Mouse (Mus musculus): ENCODE results near the gene Fn3k.
A peak's percentile ranks its signal among the peaks of the same experiment; 100 is the strongest.

The Fn3k gene

GRCm38 (mm10) chr11:121451753-121452635 is 17.3 kb downstream of the Fn3k start, which contains the start of gene Tbcd:
Tbcd (plus strand) TSS chr11:121451949.
- DNase-seq (ENCODE audit: low spot score): peak; percentile 95

GRCm38 (mm10) chr11:121457874-121458273 is 23.2 kb downstream of the Fn3k start:
- DNase-seq (ENCODE audit: low spot score): no peak

DNA sequence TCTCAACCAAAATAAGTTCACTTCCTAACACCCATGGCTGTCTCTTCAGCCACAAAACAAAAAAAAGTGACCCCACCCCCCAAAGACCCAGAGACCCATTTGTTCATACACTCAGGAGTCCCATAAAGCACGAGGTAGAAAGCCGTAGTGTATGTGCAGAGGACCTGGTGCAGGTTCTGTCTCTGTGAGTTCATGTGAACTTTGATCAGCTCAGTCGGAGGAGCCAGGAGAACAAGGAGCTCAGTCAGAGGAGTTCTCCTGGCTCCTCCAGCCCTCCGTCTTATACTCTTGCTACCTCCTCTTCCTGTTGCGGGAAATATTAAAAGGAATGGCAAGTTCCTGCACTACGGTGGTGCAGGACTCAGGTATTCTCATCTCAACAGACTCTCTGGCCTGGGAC is 32.7 kb downstream of the Fn3k start:
- no peak for DNase-seq (ENCODE audit: low spot score)

DNA sequence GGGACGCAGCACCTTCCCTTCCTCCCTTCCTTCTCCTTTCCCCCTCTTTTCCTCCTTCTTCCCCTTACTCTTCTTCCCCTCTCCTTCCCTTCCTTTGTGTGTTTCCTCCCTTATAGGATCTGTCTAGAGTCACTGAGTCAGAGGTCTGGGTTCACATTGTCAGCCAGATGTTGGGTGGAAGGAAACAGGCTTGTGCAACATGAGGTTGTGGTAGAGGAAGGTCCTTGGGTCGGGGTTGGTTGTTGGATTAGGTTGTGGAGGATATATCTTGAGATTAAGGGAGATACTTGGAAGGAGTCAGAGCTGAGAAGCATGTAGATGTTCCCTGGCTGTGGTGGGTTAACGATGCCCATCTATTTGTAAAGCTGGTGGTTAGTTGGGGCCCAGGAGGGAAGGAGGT is 40.1 kb downstream of the Fn3k start:
- no peak for DNase-seq (ENCODE audit: low spot score)

DNA sequence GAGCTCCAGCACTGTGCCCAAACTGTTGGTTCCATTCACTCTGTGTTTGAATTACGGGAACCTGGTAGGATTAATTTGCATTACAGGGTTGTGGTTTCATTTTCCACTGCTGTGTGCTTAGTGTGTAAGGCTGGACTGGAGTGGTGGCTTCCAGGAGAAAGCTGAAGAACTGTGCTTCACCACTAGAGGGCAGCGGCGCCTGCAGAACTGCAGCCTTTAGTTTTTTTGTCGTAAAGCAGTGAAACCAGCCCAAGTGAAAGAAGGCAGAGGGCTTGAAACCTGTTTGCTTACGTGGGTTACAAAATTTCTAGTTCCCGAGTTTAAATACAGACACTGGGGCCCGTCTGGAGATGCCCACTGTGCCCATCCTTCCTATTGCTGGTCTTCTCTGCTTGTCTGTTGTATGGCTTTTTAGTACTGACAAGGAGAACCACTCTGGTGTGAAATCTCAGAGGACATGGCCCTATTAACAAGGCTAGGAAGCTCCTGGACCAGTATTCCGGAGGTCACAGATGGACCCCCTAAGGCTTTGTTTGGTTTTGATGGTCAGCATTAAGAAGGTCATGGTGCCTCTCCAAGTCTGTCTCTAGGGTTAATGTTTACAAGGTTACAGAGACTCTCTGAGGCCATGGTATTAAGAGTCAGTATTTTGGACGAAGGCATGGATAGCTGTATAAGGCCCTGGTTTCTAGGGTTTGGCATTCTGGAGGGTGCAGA is 41.1 kb downstream of the Fn3k start:
- peak; percentile 73 for DNase-seq (ENCODE audit: low spot score)

DNA sequence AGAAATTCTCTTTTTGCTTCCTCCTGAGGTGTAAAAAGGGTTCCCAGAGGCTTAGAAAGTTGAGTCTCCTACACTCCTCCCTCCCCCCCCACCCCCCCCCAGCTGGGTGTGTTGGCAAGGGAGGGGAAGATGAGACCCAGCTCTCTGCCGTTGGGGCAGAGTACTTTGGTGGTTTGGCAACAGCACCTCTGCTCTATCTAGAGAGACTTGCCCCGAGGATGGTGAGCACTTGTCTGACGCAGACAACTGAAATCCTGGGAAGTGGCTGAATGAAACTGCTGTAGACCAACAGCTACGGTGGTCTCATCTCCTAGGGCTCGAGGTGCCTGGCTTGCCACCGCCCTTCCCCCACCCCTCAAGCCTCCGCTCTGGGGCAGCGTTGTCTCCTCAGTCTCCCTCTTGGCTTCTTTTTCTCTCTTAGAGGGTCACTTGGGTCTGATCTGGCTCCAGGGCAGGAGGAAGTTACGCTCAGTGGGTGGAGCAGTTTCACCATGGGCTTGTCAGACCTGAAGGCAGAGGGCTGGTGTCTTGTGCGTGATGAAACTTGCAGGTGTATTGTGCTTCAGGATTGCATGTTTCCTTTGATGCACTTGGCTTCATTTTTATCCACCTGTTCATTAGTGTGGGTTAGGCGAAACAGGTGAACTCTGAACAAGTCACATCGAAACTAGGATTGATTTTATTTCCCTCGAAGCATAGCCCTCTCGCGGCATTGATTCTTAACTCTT is 44.9 kb downstream of the Fn3k start:
- DNase-seq (ENCODE audit: low spot score): no peak

DNA sequence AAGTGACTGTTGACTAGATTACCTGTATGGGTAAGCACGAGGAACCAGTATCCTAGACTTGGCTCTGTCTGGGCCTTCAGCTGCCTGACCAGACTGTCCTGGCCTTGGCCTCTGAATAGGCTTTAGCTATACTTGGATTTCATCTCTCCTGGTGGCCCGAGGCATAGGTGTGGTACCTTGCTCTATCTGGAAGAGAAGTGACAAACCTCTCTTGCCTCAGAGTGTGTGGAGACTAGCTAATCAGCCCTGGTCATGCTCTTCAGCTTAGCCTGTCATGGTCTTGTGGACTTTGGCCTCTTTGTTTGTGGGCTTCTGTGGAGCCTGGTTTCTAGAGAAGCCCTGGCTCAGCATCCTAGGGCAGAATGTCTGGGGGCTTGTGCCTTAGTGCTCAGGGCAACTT is 46.4 kb downstream of the Fn3k start:
- no peak for DNase-seq (ENCODE audit: low spot score)

DNA sequence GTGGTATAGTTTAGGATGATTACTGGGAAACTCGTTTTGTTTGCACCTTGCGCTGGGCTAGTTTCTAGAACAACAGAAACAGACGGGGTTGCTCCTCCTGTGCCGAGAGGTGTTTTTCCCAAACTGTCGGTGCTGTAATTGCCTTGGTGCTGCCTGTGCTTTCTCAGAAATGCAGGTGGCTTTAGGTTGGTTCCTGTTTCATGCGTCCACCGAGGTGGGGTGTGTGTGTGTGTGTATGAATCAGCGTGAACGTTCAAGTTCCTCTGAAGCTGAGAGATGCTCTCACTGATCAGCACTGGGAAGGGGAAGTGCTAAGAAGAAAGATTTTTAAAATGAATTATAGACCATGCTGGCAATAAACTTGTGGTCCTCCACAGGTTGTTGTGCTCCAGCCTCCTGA is 51.2 kb downstream of the Fn3k start:
- no peak for DNase-seq (ENCODE audit: low spot score)

DNA sequence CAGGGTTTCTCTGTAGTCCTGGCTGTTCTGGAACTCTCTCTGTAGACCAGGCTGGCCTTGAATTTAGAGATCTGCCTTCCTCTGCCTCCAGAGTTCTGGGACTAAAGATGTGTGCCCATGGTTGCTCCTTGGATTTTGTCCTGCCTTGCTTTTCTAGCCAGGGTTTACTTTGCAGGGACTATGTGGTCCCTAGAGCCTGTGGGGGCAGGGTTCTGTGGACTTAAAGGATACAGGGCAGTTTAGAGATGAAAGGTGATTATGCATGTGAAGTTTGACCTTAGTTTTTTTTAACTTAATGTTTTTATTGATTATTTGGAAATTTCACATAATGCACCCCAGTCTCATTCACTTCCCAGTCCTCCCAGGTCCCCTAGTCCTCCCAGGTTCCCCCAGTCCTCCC is 55.9 kb downstream of the Fn3k start:
- no peak for DNase-seq (ENCODE audit: low spot score)

Measured in ovary, postnatal 36 days (tissue).